Mouse (Mus musculus) c-Kit-positive CD71-positive TER-119-negative erythroid progenitor cells, embryonic 14.5 days (primary cell): ENCODE measurements around the gene Knl1.
"Not testable (repeated sequence)": the region's sequence is repeated elsewhere in the genome, so short reads cannot be mapped to it uniquely, and the experiment has no call there.

Experiments
- DNase-seq: peaks from one replicate; pipeline ENCODE4 v3.0.0-alpha.2; 2013; ENCODE audit warnings: low read depth

The Knl1 gene

GRCm38 (mm10) chr2:119046649-119047611 is at the start of gene Knl1:
Gene Knl1, plus strand, starts transcription at chr2:119047119.
- DNase-seq, result peak; percentile 95

- no peak for DNase-seq
Observed at GRCm38 (mm10) chr2:118998115-118998866, 48.6 kb upstream of the Knl1 start.

- no peak for DNase-seq
Observed at GRCm38 (mm10) chr2:118999025-118999639, 47.8 kb upstream of the Knl1 start.

GRCm38 (mm10) chr2:119006886-119007285 is 40.0 kb upstream of the Knl1 start:
- no peak for DNase-seq

GRCm38 (mm10) chr2:119009376-119009775 is 37.5 kb upstream of the Knl1 start:
- no peak for DNase-seq

- DNase-seq, result no peak
Observed at GRCm38 (mm10) chr2:119014989-119015388, 31.9 kb upstream of the Knl1 start.

GRCm38 (mm10) chr2:119015604-119016180 is 31.2 kb upstream of the Knl1 start:
- DNase-seq, result no peak

GRCm38 (mm10) chr2:119016312-119016711 is 30.6 kb upstream of the Knl1 start:
- not testable (repeated sequence) for DNase-seq

GRCm38 (mm10) chr2:119017647-119018046 is 29.3 kb upstream of the Knl1 start:
- no peak for DNase-seq

GRCm38 (mm10) chr2:119018391-119019122 is 28.4 kb upstream of the Knl1 start:
- DNase-seq, result no peak

GRCm38 (mm10) chr2:119019131-119019530 is 27.8 kb upstream of the Knl1 start:
- DNase-seq, result no peak

GRCm38 (mm10) chr2:119019538-119019937 is 27.4 kb upstream of the Knl1 start:
- no peak for DNase-seq

GRCm38 (mm10) chr2:119023154-119023660 is 23.7 kb upstream of the Knl1 start:
- DNase-seq, result no peak

- DNase-seq, result peak; percentile 79
Observed at GRCm38 (mm10) chr2:119024536-119025238, 22.2 kb upstream of the Knl1 start.

- DNase-seq, result no peak
Observed at GRCm38 (mm10) chr2:119025239-119025616, 21.7 kb upstream of the Knl1 start.

- DNase-seq, result no peak
Observed at GRCm38 (mm10) chr2:119026951-119027350, 20.0 kb upstream of the Knl1 start.

- peak; percentile 94 for DNase-seq
Observed at GRCm38 (mm10) chr2:119028941-119029551, 17.9 kb upstream of the Knl1 start, which contains the start of gene Ccdc32. Gene Ccdc32, minus strand, starts transcription at chr2:119029393.

- DNase-seq, result no peak
Observed at GRCm38 (mm10) chr2:119032191-119032590, 14.7 kb upstream of the Knl1 start.

- peak; percentile 98 for DNase-seq
Observed at GRCm38 (mm10) chr2:119034656-119035396, 12.1 kb upstream of the Knl1 start, which contains the start of gene Rpusd2. Gene Rpusd2, plus strand, starts transcription at chr2:119034790.
